Mouse (Mus musculus) small intestine, adult 2 months (tissue): ENCODE data around the gene Ntm.

ENCODE experiments used
- CTCF ChIP-seq: fragments of 200-500 bp; IDR thresholded peaks from 2 replicates; pipeline ENCODE4 v1.5.1; 2012; ENCODE audit warnings: low read depth, mild to moderate bottlenecking, control low read depth, inconsistent platforms, low read length, moderate library complexity, mixed read lengths; ENCODE audit not compliant: insufficient replicate concordance, insufficient read length; ENCODE audit errors: extremely low read depth
- POLR2A ChIP-seq: fragments of 200-500 bp; IDR thresholded peaks from 2 replicates; pipeline ENCODE4 v1.6.1; 2012; ENCODE audit warnings: low read depth, mild to moderate bottlenecking, control low read depth, inconsistent platforms, low read length, moderate library complexity

GRCm38 (mm10) chr9:29464756-29465155 lies 498.2 kb downstream of the Ntm start:
- TF ChIP-seq CTCF (no peak), POLR2A (no peak)
